Mouse (Mus musculus) intestine, embryonic 16.5 days (tissue): ENCODE data around the gene Scn10a. TPM values are rescaled to one million over a fixed set of nuclear protein-coding genes. Genes with fewer than 3 reads are reported as not detected.

Experiments
- ATAC-seq: fragments of 200-750 bp; cut with Nextera tagmentation; 2 replicates; pipeline ENCODE4 v1.8.0; 2017; ENCODE audit warnings: moderate TSS enrichment, moderate library complexity
- H3K27ac ChIP-seq: fragments of 300-500 bp; sonication (generic); 2 replicates; pipeline ENCODE4 v1.5.1; 2014; ENCODE audit warnings: mild to moderate bottlenecking, low read length
- H3K27me3 ChIP-seq: fragments of 300-500 bp; sonication (generic); replicated peaks from 2 replicates; pipeline ENCODE4 v1.6.1; 2014; ENCODE audit warnings: low read length, control low read depth, mixed read lengths; ENCODE audit not compliant: control insufficient read depth, insufficient read depth
- H3K36me3 ChIP-seq: fragments of 300-500 bp; sonication (generic); 2 replicates; pipeline ENCODE4 v1.6.1; 2014; ENCODE audit warnings: low read length, control low read depth; ENCODE audit not compliant: control insufficient read depth, insufficient read depth
- H3K4me1 ChIP-seq: fragments of 300-500 bp; sonication (generic); 2 replicates; pipeline ENCODE4 v1.6.1; 2014; ENCODE audit warnings: low read length, control low read depth, mixed read lengths; ENCODE audit not compliant: control insufficient read depth, insufficient read depth
- H3K4me2 ChIP-seq: fragments of 300-500 bp; sonication (generic); 2 replicates; pipeline ENCODE4 v1.6.1; 2014; ENCODE audit warnings: low read depth, low read length, control low read depth
- H3K4me3 ChIP-seq: fragments of 300-500 bp; sonication (generic); 2 replicates; pipeline ENCODE4 v1.5.1; 2014; ENCODE audit warnings: mild to moderate bottlenecking, low read length
- H3K9ac ChIP-seq: fragments of 300-500 bp; sonication (generic); 2 replicates; pipeline ENCODE4 v1.6.1; 2014; ENCODE audit warnings: low read depth, low read length
- H3K9me3 ChIP-seq: fragments of 300-500 bp; sonication (generic); 2 replicates; pipeline ENCODE4 v1.6.1; 2016; ENCODE audit warnings: low read length, control low read depth; ENCODE audit not compliant: control insufficient read depth
- WGBS: fragments of 180-500 bp; shearing (Covaris S2); extraction: QIAGEN DNeasy Blood & Tissue Kit; methylation state at CpG from one replicate; pipeline ENCODE4 v1.1.7; 2014; 5-methylcytosine and 5-hydroxymethylcytosine counted together
- polyA plus RNA-seq: library from polyadenylated mRNA; unstranded; fragments of >200 nt; fragmentation: Nextera tagmentation; extraction: Ambion mirVana; gene quantifications from 2 replicates; pipeline ENCODE4 v1.2.1, GENCODE M21; 2015

Gene Scn10a
- 0.02 TPM in 1 of 2 replicates, not detected in the other for polyA plus RNA-seq

DNA sequence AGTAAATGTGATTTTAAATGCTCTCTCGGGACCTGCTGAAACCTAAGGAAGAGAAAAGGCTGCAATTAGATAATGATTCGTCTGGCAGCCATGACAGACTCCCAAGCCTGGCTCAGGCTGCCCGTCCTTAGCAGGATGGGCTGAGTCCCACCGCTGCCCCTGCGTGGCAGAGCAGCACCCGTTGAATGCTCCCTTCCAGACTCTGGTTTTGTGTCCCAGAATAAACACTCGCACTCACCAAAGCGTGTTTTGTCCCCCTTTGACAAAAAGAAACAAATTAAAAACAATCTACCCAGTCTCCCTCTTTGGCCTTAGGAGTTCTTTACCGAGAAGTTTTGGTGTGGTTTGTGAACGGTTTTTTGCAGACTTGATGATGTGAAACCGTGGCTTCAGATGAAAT lies at the start of gene Scn10a:
TSS of gene Scn10a (minus strand) at position 101 of the 400 bp plus-strand sequence.
- H3K4me3 ChIP-seq = no peak within 1 kb of the TSS
- H3K9ac ChIP-seq = no peak within 1 kb of the TSS
- ATAC-seq = no peak
- no peaks in the 10 kb centered on the region for H3K27me3 ChIP-seq
- H3K27ac ChIP-seq = no peak within 1 kb of the TSS
- H3K36me3 ChIP-seq = no peaks in the 10 kb centered on the region
- no peak within 1 kb of the TSS for H3K4me2 ChIP-seq
- no peaks in the 10 kb centered on the region for H3K4me1 ChIP-seq
- no peaks in the 10 kb centered on the region for H3K9me3 ChIP-seq
- 74% methylated on average over 11 of the region's 11 CpGs for WGBS

DNA sequence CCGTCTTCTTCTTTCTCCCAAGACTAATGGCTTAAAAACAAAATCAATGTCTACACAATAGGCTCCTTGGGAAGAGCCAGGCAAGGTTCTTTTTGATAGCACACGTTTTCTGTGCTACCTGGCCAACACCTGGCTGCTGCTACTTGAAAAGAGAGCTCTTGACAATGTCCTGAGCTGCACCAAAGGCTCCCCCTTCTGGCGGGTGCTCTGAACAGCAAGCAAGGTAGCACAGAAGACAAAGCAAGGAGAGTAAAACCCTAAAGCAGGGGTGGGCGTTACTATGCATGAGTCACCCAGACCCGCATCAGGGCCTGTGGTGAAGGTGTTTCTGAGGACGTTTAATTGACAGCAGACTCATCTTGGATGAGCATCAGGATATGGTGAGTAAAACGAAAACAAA lies 49.5 kb upstream of the Scn10a start:
- Histone ChIP-seq H3K4me3 (no peak overlapping the region), H3K4me2 (no peak overlapping the region), H3K9me3 (no peaks in the 10 kb centered on the region), H3K9ac (no peak overlapping the region), H3K27ac (no peak overlapping the region), H3K36me3 (no peaks in the 10 kb centered on the region), H3K4me1 (no peaks in the 10 kb centered on the region), H3K27me3 (no peaks in the 10 kb centered on the region)
- 37% methylated on average over 7 of the region's 7 CpGs for WGBS
- no peak for ATAC-seq

DNA sequence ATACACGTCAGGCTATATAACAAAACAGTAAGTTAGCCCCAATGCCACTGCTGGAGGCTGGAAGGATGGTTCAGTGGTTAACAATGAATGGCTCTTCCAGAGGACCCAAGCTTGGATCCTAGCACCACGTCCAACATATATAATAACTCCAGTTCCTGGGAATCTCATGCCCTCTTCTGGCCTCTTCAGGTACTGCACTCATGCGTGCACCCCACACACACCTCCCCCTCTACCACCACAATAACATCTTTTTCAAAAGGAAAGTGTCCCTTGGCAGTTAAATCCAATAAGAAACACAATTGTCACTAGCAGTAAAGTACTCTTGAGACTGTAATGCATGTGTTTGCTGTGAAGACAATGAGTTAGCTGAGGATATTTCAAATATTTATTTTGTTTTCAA lies 41.1 kb upstream of the Scn10a start:
- Histone ChIP-seq H3K27ac (no peak overlapping the region), H3K4me2 (no peak overlapping the region), H3K36me3 (no peaks in the 10 kb centered on the region), H3K4me1 (no peaks in the 10 kb centered on the region), H3K9ac (no peak overlapping the region), H3K4me3 (no peak overlapping the region), H3K27me3 (no peaks in the 10 kb centered on the region), H3K9me3 (peaks cover 7% of the 10 kb centered on the region; the same call in 1 of the 2 replicates)
- 90% methylated on average over 3 of the region's 3 CpGs for WGBS
- ATAC-seq = no peak

DNA sequence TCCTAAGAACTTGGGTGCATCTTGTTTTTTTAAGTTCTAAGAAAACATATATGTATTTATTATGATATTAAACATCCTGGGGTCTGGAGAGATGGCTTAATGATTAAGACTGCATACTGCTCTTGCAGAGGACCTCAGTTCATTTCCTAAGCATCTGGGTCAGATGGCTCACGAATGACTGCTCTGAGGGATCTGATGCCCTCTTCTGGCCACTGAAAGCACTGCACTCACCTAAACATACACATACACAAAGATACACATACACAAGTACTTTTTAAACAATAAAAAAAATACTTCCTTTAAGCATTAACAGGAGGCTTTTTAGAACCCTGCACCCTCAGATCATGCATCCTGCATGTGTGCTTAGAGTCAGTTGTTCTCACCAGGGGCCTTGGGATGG lies 40.3 kb upstream of the Scn10a start:
- Histone ChIP-seq H3K27me3 (no peaks in the 10 kb centered on the region), H3K9ac (no peak overlapping the region), H3K9me3 (peaks cover 7% of the 10 kb centered on the region; the same call in 1 of the 2 replicates), H3K4me1 (no peaks in the 10 kb centered on the region), H3K4me3 (no peak overlapping the region), H3K27ac (no peak overlapping the region), H3K4me2 (no peak overlapping the region), H3K36me3 (no peaks in the 10 kb centered on the region)
- 71% methylated on average over 1 of the region's 1 CpGs for WGBS
- ATAC-seq = no peak

DNA sequence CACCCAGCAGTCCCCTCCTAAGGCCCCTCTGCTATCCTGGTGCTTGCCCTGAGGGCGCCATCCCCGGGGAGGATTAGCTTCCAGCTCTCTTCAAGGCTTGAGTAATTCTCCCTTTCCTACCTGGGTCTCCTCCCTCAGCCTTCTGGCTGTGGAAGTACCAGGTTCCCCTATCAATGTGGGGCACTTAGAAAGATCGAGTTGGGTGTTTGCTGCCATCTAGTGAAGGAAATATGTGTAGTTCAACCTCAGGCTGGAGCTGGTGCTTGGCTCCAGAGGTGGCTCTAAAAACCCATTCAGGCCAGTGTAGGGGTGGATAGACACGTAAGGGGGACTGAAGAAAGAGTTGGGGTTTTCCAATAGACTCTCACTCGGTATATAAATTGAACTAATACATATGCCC lies 32.4 kb upstream of the Scn10a start:
- H3K27ac ChIP-seq = no peak overlapping the region
- H3K4me2 ChIP-seq = no peak overlapping the region
- H3K4me3 ChIP-seq = no peak overlapping the region
- ATAC-seq = no peak
- H3K27me3 ChIP-seq = no peaks in the 10 kb centered on the region
- no peaks in the 10 kb centered on the region for H3K36me3 ChIP-seq
- WGBS = 15% methylated on average over 5 of the region's 5 CpGs
- H3K4me1 ChIP-seq = no peaks in the 10 kb centered on the region
- no peaks in the 10 kb centered on the region for H3K9me3 ChIP-seq
- H3K9ac ChIP-seq = no peak overlapping the region

DNA sequence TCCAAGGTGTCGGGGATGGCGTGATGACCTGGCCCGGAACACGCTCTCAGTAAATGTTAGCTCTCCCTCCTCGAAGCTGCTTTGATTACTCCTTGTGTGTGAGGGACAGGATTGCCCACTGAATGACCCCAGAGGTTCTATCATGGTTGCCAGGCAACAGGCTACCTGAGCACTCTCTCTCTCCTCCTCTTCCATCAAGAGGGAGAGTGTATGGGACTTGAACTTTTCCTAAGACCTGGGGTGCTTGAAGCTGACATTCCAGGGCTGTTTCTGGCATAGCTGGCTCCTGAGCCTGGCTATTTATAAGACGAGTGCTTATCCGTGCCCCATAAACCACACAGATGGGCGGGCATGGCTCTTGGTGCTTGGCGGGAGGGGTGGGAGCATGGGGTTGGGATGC lies 30.0 kb upstream of the Scn10a start:
- no peaks in the 10 kb centered on the region for H3K27me3 ChIP-seq
- H3K27ac ChIP-seq = no peak overlapping the region
- H3K36me3 ChIP-seq = no peaks in the 10 kb centered on the region
- no peak overlapping the region for H3K9ac ChIP-seq
- no peaks in the 10 kb centered on the region for H3K4me1 ChIP-seq
- WGBS = 58% methylated on average over 9 of the region's 9 CpGs
- ATAC-seq = no peak
- no peak overlapping the region for H3K4me2 ChIP-seq
- no peaks in the 10 kb centered on the region for H3K9me3 ChIP-seq
- H3K4me3 ChIP-seq = no peak overlapping the region

DNA sequence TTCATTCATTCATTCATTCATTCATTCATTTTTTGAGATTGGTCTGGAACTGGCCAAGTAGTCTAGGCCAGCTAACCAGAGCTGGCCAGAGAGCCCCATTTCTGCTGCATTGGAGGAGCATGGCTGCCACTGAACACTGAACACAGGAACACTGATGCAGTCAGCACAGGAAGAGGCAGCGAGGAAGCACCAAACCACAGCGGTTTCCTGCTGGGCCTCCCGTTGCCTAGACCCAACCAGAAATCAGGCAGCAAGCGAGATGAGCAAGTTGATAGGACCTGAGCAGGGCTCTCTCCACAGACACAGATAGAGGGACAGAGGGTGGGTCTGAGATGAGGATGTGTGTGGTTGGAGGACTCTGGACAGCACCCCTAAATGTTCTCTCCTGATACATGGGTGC lies 24.8 kb upstream of the Scn10a start:
- H3K27me3 ChIP-seq = no peaks in the 10 kb centered on the region
- no peaks in the 10 kb centered on the region for H3K9me3 ChIP-seq
- no peak overlapping the region for H3K9ac ChIP-seq
- no peaks in the 10 kb centered on the region for H3K4me1 ChIP-seq
- no peaks in the 10 kb centered on the region for H3K36me3 ChIP-seq
- no peak for ATAC-seq
- no peak overlapping the region for H3K4me3 ChIP-seq
- WGBS = 77% methylated on average over 4 of the region's 4 CpGs
- H3K4me2 ChIP-seq = no peak overlapping the region
- H3K27ac ChIP-seq = no peak overlapping the region

DNA sequence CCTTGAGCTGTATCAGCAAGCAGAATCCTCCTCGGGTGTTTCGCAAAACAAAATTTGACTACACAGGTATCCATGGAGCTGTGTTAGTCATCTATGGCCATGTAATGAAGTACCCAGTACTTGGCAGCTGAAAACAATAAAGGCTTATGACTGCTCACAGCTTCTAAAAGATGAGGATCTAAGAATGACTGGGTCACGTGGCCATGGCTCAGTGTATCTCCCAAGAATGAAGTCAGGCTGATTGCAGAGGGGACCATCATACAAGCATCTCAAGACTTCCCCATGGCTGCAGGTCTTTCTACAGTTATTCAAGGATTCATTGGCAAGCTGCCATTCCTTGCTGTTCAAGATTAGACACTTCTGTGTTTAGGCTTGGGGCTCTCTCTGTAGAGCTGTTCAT lies 24.2 kb upstream of the Scn10a start:
- no peak for ATAC-seq
- WGBS = 87% methylated on average over 3 of the region's 3 CpGs
- Histone ChIP-seq H3K36me3 (no peaks in the 10 kb centered on the region), H3K27me3 (no peaks in the 10 kb centered on the region), H3K9ac (no peak overlapping the region), H3K9me3 (no peaks in the 10 kb centered on the region), H3K27ac (no peak overlapping the region), H3K4me1 (no peaks in the 10 kb centered on the region), H3K4me3 (no peak overlapping the region), H3K4me2 (no peak overlapping the region)

DNA sequence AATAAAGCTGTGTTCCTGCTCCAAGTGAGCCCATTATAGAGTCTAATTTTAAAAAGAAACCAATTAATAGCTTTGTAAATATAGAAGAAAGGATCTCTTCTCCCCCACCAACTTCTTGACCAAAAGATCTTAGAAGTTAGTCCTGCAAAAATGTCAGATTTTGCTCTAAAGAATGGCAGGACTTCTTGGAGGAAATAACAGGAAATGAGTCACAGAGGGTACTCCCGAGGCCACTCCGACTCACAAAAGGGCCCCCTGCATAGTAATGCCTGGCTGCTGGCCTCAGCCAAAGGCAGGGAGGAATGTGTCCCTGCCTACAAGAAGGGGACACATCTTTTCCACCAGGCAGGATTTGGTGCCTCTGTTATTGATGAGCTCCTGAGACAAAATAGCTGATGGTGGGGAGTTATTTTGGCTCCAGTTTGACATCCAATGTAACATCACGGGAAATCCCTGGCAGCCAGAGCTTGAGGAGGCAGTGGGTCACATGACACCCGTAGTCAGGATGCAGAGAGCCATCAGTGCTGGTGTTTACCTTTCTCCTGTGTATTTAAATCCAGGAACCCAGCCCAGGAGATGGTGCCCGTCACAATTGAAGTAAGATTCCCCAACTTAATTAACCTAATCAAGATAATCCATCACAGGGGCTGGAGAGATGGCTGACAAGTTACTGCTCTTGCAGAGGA lies 22.1 kb upstream of the Scn10a start:
- H3K4me2 ChIP-seq = no peak overlapping the region
- H3K9ac ChIP-seq = no peak overlapping the region
- no peak overlapping the region for H3K4me3 ChIP-seq
- no peaks in the 10 kb centered on the region for H3K9me3 ChIP-seq
- H3K36me3 ChIP-seq = no peaks in the 10 kb centered on the region
- no peaks in the 10 kb centered on the region for H3K4me1 ChIP-seq
- ATAC-seq = no peak
- H3K27ac ChIP-seq = no peak overlapping the region
- no peaks in the 10 kb centered on the region for H3K27me3 ChIP-seq
- 30% methylated on average over 5 of the region's 5 CpGs for WGBS
